8 mouse cellular contexts compared by ENCODE assay signal in genomic region chr15:31568581-31568996, GRCm38 (mm10). TPM values are rescaled to one million over a fixed set of nuclear protein-coding genes. Genes with fewer than 3 reads are reported as not detected.
DNase-seq lines count a peak whose midpoint lies in the region; ATAC-seq and TF ChIP-seq lines count a peak whose summit lies in the region.

No protein-coding gene starts in this region.

- peak overlapping the region; percentile 56 for H3K4me2 ChIP-seq in heart, embryonic 15.5 days

- peaks cover 17% of the 10 kb centered on the region for H3K4me1 ChIP-seq in brown adipose tissue, adult 24 weeks (ENCODE audit: control insufficient read depth, insufficient read depth, insufficient read length, low read length)
- H3K4me1 ChIP-seq in heart, embryonic 15.5 days (replicated peaks) = peaks cover 29% of the 10 kb centered on the region
- H3K4me1 ChIP-seq in thymus, adult 2 months (replicated peaks; ENCODE audit: control insufficient read depth, insufficient read depth, low read length) = peaks cover 5% of the 10 kb centered on the region

- ATAC-seq in heart, embryonic 15.5 days (replicated peaks; ENCODE audit: insufficient number of reproducible peaks, insufficient read depth, low FRiP score, low read depth) = peak; percentile 80
- no peak for ATAC-seq in erythroid progenitor cell, adult 5-6 weeks (replicated peaks; ENCODE audit: low FRiP score, poor library complexity, severe bottlenecking)

- H3K27ac ChIP-seq in brown adipose tissue, adult 24 weeks (replicated peaks; ENCODE audit: low read depth, low read length) = no peak overlapping the region
- H3K27ac ChIP-seq in heart, embryonic 15.5 days = peak overlapping the region; percentile 60
- no peak overlapping the region for H3K27ac ChIP-seq in thymus, adult 2 months (ENCODE audit: control insufficient read depth, insufficient read depth, low read length)

- TF ChIP-seq POLR2A in thymus, adult 2 months (IDR thresholded peaks at IDR 0.05; ENCODE audit: control insufficient read depth, extremely low read depth, insufficient read depth, low read length, poor library complexity) = no peak

- peak overlapping the region; percentile 48 for H3K4me3 ChIP-seq in brown adipose tissue, adult 24 weeks (ENCODE audit: insufficient read depth, low read depth, low read length)
- H3K4me3 ChIP-seq in heart, embryonic 15.5 days = peak overlapping the region; percentile 28
- no peak overlapping the region for H3K4me3 ChIP-seq in thymus, adult 2 months (ENCODE audit: control insufficient read depth, insufficient read depth, low read length)

- no peak for TF ChIP-seq CTCF in thymus, adult 2 months (IDR thresholded peaks at IDR 0.05; ENCODE audit: borderline replicate concordance, control insufficient read depth, extremely low read depth, insufficient read depth, low read length, poor library complexity)

- WGBS in heart, embryonic 15.5 days = 4% methylated on average over 12 of the region's 12 CpGs
- 90% methylated on average over 12 of the region's 12 CpGs for WGBS in thymus, adult 2 months

- H3K36me3 ChIP-seq in heart, embryonic 15.5 days = no peaks in the 10 kb centered on the region
- H3K36me3 ChIP-seq in thymus, adult 2 months (ENCODE audit: control insufficient read depth, insufficient read depth, low read length) = no peaks in the 10 kb centered on the region

- peak overlapping the region; percentile 15; the same call in 1 of the 2 replicates for H3K9ac ChIP-seq in heart, embryonic 15.5 days

- DNase-seq in 3134 (ENCODE audit: extremely low read depth, insufficient read length, low spot score) = peak; percentile 86
- DNase-seq in kidney, postnatal 36 days = peak; percentile 90 to 92
- peak; percentile 69 to 84 for DNase-seq in lung, postnatal 4 days
- DNase-seq in cerebellum, adult 8-10 months = no peak
- no peak for DNase-seq in thymus, adult 2 months

- no peaks in the 10 kb centered on the region for H3K9me3 ChIP-seq in heart, embryonic 15.5 days (replicated peaks)

- no peaks in the 10 kb centered on the region for H3K27me3 ChIP-seq in heart, embryonic 15.5 days
- H3K27me3 ChIP-seq in thymus, adult 2 months (ENCODE audit: control insufficient read depth, insufficient read depth, low read length) = no peaks in the 10 kb centered on the region

RNA-seq across cellular contexts. Expression of gene Cmbl, which starts 3.4 kb away (rescaled TPM):
- 45.8 and 86.8 TPM in 2 replicates for polyA plus RNA-seq in brown adipose tissue, adult 24 weeks (2012; ENCODE audit: insufficient read depth, insufficient read length, missing spikeins)
- polyA plus RNA-seq in heart, embryonic 15.5 days (2015; fragmentation: Nextera tagmentation; extraction: Ambion mirVana) = 9.5 and 9.9 TPM in 2 replicates
- 2.5 and 12.2 TPM in 2 replicates for total RNA-seq in erythroid progenitor cell, adult 5-6 weeks (2015; ENCODE audit: low replicate concordance)
- total RNA-seq in erythroid progenitor cell, adult 5-6 weeks (2017; ENCODE audit: low replicate concordance) = 7.3 and 8.3 TPM in 2 replicates
- polyA plus RNA-seq in thymus, adult 2 months (2012; rRNA removed) = 7.9 and 9.2 TPM in 2 replicates

RNA-seq across cellular contexts. Expression of gene Cct5, which starts 33.0 kb away (rescaled TPM):
- 134 and 155 TPM in 2 replicates for polyA plus RNA-seq in brown adipose tissue, adult 24 weeks (2012; ENCODE audit: insufficient read depth, insufficient read length, missing spikeins)
- polyA plus RNA-seq in heart, embryonic 15.5 days (2015; fragmentation: Nextera tagmentation; extraction: Ambion mirVana) = 312 and 334 TPM in 2 replicates
- total RNA-seq in erythroid progenitor cell, adult 5-6 weeks (2015; ENCODE audit: low replicate concordance) = 149 and 170 TPM in 2 replicates
- 85.0 and 107 TPM in 2 replicates for total RNA-seq in erythroid progenitor cell, adult 5-6 weeks (2017; ENCODE audit: low replicate concordance)
- polyA plus RNA-seq in thymus, adult 2 months (2012; rRNA removed) = 139 and 148 TPM in 2 replicates

RNA-seq across cellular contexts. Expression of gene Fam173b, which starts 33.1 kb away (rescaled TPM):
- polyA plus RNA-seq in brown adipose tissue, adult 24 weeks (2012; ENCODE audit: insufficient read depth, insufficient read length, missing spikeins) = 16.8 and 26.4 TPM in 2 replicates
- polyA plus RNA-seq in heart, embryonic 15.5 days (2015; fragmentation: Nextera tagmentation; extraction: Ambion mirVana) = 14.0 and 14.9 TPM in 2 replicates
- total RNA-seq in erythroid progenitor cell, adult 5-6 weeks (2015; ENCODE audit: low replicate concordance) = 5.0 and 12.6 TPM in 2 replicates
- 2.5 and 6.8 TPM in 2 replicates for total RNA-seq in erythroid progenitor cell, adult 5-6 weeks (2017; ENCODE audit: low replicate concordance)
- 8.2 and 8.4 TPM in 2 replicates for polyA plus RNA-seq in thymus, adult 2 months (2012; rRNA removed)

RNA-seq across cellular contexts. Expression of gene March6, which starts 37.7 kb away (rescaled TPM):
- 24.6 and 36.6 TPM in 2 replicates for polyA plus RNA-seq in brown adipose tissue, adult 24 weeks (2012; ENCODE audit: insufficient read depth, insufficient read length, missing spikeins)
- polyA plus RNA-seq in heart, embryonic 15.5 days (2015; fragmentation: Nextera tagmentation; extraction: Ambion mirVana) = 26.0 and 27.3 TPM in 2 replicates
- total RNA-seq in erythroid progenitor cell, adult 5-6 weeks (2015; ENCODE audit: low replicate concordance) = 48.3 and 78.4 TPM in 2 replicates
- 73.2 and 98.7 TPM in 2 replicates for total RNA-seq in erythroid progenitor cell, adult 5-6 weeks (2017; ENCODE audit: low replicate concordance)
- polyA plus RNA-seq in thymus, adult 2 months (2012; rRNA removed) = 24.0 and 27.3 TPM in 2 replicates

Comparison
In these comparisons a context has a peak if more than half of its experiments do, and no peak if none do; other contexts are left out.
1. DNase-seq: peak in 3134 (single experiment), kidney, postnatal 36 days (2 of 2) and lung, postnatal 4 days (2 of 2); none in cerebellum, adult 8-10 months (single experiment) and thymus, adult 2 months (single experiment).